Mouse (Mus musculus) MEL (cell line): ENCODE results near the gene Gm29776. TPM values are rescaled to one million over a fixed set of nuclear protein-coding genes. Genes with fewer than 3 reads are reported as not detected.

Experiments used
- DNase-seq: peaks from one replicate; pipeline ENCODE4 v3.0.0; 2011; ENCODE audit warnings: low read depth, low spot score
- H3K27ac ChIP-seq: 2 replicates; pipeline ENCODE4 v1.5.1; 2012; ENCODE audit warnings: low read depth, mild to moderate bottlenecking, control low read depth, low read length, moderate library complexity; ENCODE audit not compliant: control insufficient read depth
- H3K27me3 ChIP-seq, 2 experiments: fragments of 150-350 bp in 1 of 2; sonication (generic) in 1 of 2; 2 replicates each; pipeline ENCODE4 v1.6.1; 2012; ENCODE audit warnings: low read length in 2 of 2, mild to moderate bottlenecking in 2 of 2, improper control_type of control experiment in 1 of 2, moderate library complexity in 1 of 2; ENCODE audit not compliant: insufficient read depth in 2 of 2, control insufficient read depth in 1 of 2
- H3K36me3 ChIP-seq, 2 experiments: 2 replicates each; pipeline ENCODE4 v1.6.1; 2012 to 2014; ENCODE audit warnings: low read length in 2 of 2, improper control_type of control experiment in 1 of 2, inconsistent platforms in 1 of 2, mild to moderate bottlenecking in 1 of 2; ENCODE audit not compliant: insufficient read depth in 2 of 2, control insufficient read depth in 1 of 2
- H3K4me1 ChIP-seq, 2 experiments: fragments of 150-350 bp in 1 of 2; sonication (generic) in 1 of 2; 2 replicates each; pipeline ENCODE4 v1.6.1; 2012; ENCODE audit warnings: low read length in 2 of 2, improper control_type of control experiment in 1 of 2, mild to moderate bottlenecking in 1 of 2; ENCODE audit not compliant: insufficient read depth in 2 of 2, control insufficient read depth in 1 of 2
- H3K4me3 ChIP-seq, 2 experiments: fragments of 150-350 bp in 1 of 2; sonication (generic) in 1 of 2; 2 replicates each; pipeline ENCODE4 v1.5.1; 2012; ENCODE audit warnings: low read depth in 2 of 2, low read length in 2 of 2, mild to moderate bottlenecking in 2 of 2, moderate library complexity in 2 of 2, control low read depth in 1 of 2, improper control_type of control experiment in 1 of 2; ENCODE audit not compliant: control insufficient read depth in 1 of 2, insufficient read depth in 1 of 2
- H3K79me2 ChIP-seq: 2 replicates; pipeline ENCODE4 v1.6.1; 2012; ENCODE audit warnings: mild to moderate bottlenecking, low read length, moderate library complexity; ENCODE audit not compliant: control insufficient read depth, poor library complexity, insufficient read depth
- H3K9ac ChIP-seq: 2 replicates; pipeline ENCODE4 v1.6.1; 2012; ENCODE audit warnings: low read depth, mild to moderate bottlenecking, control low read depth, low read length, moderate library complexity; ENCODE audit not compliant: control insufficient read depth, poor library complexity, severe bottlenecking
- H3K9me3 ChIP-seq: fragments of 150-350 bp; sonication (generic); replicated peaks from 2 replicates; pipeline ENCODE4 v1.6.1; 2012; ENCODE audit warnings: mild to moderate bottlenecking, low read length, improper control_type of control experiment, moderate library complexity; ENCODE audit not compliant: insufficient read depth
- EP300 ChIP-seq, 2 experiments: IDR thresholded peaks; 2 replicates each; pipeline ENCODE4 v1.6.1; 2011; ENCODE audit warnings: improper control_type of control experiment in 2 of 2, low read length in 2 of 2, low read depth in 1 of 2, mild to moderate bottlenecking in 1 of 2
- ETS1 ChIP-seq: IDR thresholded peaks from 2 replicates; pipeline ENCODE4 v1.6.1; 2012; ENCODE audit warnings: low read depth, mild to moderate bottlenecking, inconsistent platforms, low read length, improper control_type of control experiment, moderate library complexity
- GATA1 ChIP-seq: IDR thresholded peaks from 2 replicates; pipeline ENCODE4 v1.6.1; 2011; ENCODE audit warnings: low read depth, low read length, improper control_type of control experiment
- JUND ChIP-seq: IDR thresholded peaks from 2 replicates; pipeline ENCODE4 v1.6.1; 2011; ENCODE audit warnings: low read depth, mild to moderate bottlenecking, improper control_type of control experiment, low read length
- KAT2A ChIP-seq: conservative IDR thresholded peaks from 2 replicates; pipeline ENCODE4 v1.6.1; 2012; ENCODE audit warnings: low read depth, low read length, improper control_type of control experiment, inconsistent platforms
- MAZ ChIP-seq: IDR thresholded peaks from 2 replicates; pipeline ENCODE4 v1.6.1; 2012; ENCODE audit warnings: low read depth, mild to moderate bottlenecking, inconsistent platforms, low read length, improper control_type of control experiment
- MXI1 ChIP-seq: IDR thresholded peaks from 2 replicates; pipeline ENCODE4 v1.6.1; 2011; ENCODE audit warnings: mild to moderate bottlenecking, low read depth, low read length, improper control_type of control experiment
- MYC ChIP-seq: IDR thresholded peaks from 2 replicates; pipeline ENCODE4 v1.6.1; 2011; ENCODE audit warnings: low read depth, mild to moderate bottlenecking, low read length, improper control_type of control experiment, moderate library complexity
- POLR2AphosphoS5 ChIP-seq: IDR thresholded peaks from 2 replicates; pipeline ENCODE4 v1.6.1; 2012; ENCODE audit warnings: low read depth, borderline replicate concordance, mild to moderate bottlenecking, inconsistent platforms, low read length, moderate library complexity, mixed read lengths
- RCOR1 ChIP-seq: IDR thresholded peaks from 2 replicates; pipeline ENCODE4 v1.6.1; 2012; ENCODE audit warnings: low read depth, mild to moderate bottlenecking, inconsistent platforms, low read length, improper control_type of control experiment
- SIN3A ChIP-seq: IDR thresholded peaks from 2 replicates; pipeline ENCODE4 v1.6.1; 2012; ENCODE audit warnings: low read length, improper control_type of control experiment, inconsistent platforms
- SMC3 ChIP-seq: IDR thresholded peaks from 2 replicates; pipeline ENCODE4 v1.6.1; 2011; ENCODE audit warnings: low read depth, low read length, improper control_type of control experiment
- TAL1 ChIP-seq: IDR thresholded peaks from 2 replicates; pipeline ENCODE4 v1.6.1; 2012; ENCODE audit warnings: mild to moderate bottlenecking, inconsistent platforms, low read length, moderate library complexity, mixed read lengths
- TBP ChIP-seq: IDR thresholded peaks from 2 replicates; pipeline ENCODE4 v1.8.0; 2011; ENCODE audit warnings: low read depth, low read length, improper control_type of control experiment
- TCF12 ChIP-seq: IDR thresholded peaks from 2 replicates; pipeline ENCODE4 v1.6.1; 2014; ENCODE audit warnings: low read depth, mild to moderate bottlenecking, inconsistent platforms, low read length, improper control_type of control experiment, moderate library complexity
- UBTF ChIP-seq: IDR thresholded peaks from 2 replicates; pipeline ENCODE4 v1.6.1; 2012; ENCODE audit warnings: low read depth, mild to moderate bottlenecking, inconsistent platforms, low read length, improper control_type of control experiment, moderate library complexity, borderline replicate concordance; ENCODE audit not compliant: insufficient read depth
- ZC3H11A ChIP-seq: IDR thresholded peaks from 2 replicates; pipeline ENCODE4 v1.6.1; 2012; ENCODE audit warnings: low read depth, mild to moderate bottlenecking, inconsistent platforms, low read length, improper control_type of control experiment
- polyA plus RNA-seq, 2 experiments: library from polyadenylated mRNA; stranded (reverse) in 1 of 2; unstranded in 1 of 2; fragments of >175 nt in 1 of 2; fragments of >200 nt in 1 of 2; gene quantifications; 2 replicates each; pipeline versions ENCODE4 v1.2.1 to v1.2.4; 2012; ENCODE audit warnings: low replicate concordance in 2 of 2, low read depth in 1 of 2; ENCODE audit not compliant: insufficient read length in 2 of 2, insufficient read depth in 1 of 2, missing spikeins in 1 of 2
- total RNA-seq: library from RNA; depleted of rRNA; stranded (reverse); fragments of 300-350 nt; gene quantifications from 2 replicates; pipeline ENCODE4 v1.2.3, GENCODE M21; 2012

Gm29776 gene
- total and polyA plus RNA-seq, 3 experiments = not detected

- peak; percentile 75 for TF ChIP-seq MYC
- TF ChIP-seq GATA1 = no peak
- TF ChIP-seq POLR2AphosphoS5 = no peak
These were observed 47.8 kb downstream of the Gm29776 start (continued) for GRCm38 (mm10) chr14:54650621-54651454.

DNA sequence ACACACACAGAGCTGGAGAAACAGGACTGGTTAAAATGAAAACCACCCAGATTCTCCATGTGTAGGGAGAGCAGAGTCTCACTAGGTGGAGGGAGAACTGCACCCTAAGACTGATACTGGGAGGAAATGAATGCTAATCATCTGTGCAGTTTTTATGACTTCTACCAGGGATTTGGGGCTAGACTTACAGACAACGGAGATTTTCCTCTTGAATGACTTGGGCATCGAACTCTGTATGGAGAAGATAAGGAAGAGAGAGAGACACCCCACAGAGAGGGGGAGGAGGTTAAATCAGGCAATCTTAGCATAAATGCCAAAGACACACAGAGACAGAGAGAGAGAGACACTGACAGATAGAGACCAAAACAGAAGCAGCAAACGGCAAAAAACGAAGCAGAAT is 50.7 kb downstream of the Gm29776 start:
- no peaks in the 10 kb centered on the region for H3K27me3 ChIP-seq
- H3K9me3 ChIP-seq = no peaks in the 10 kb centered on the region
- H3K36me3 ChIP-seq = peaks cover 12 to 28% of the 10 kb centered on the region in 2 experiments
- no peak overlapping the region for H3K9ac ChIP-seq
- peak; percentile 82 for DNase-seq
- peaks cover 18% of the 10 kb centered on the region; the same call in 1 of the 2 replicates for H3K79me2 ChIP-seq
- TF ChIP-seq GATA1 = peak; percentile 75
- TF ChIP-seq MAZ = 0 out of 2 replicates have a peak, but pooled peaks have one; percentile 23
- TF ChIP-seq RCOR1 = peak; percentile 97
- TF ChIP-seq TBP = no peak
- TF ChIP-seq ETS1 = peak; percentile 62; the same call in 1 of the 2 replicates
- no peak for TF ChIP-seq ZC3H11A
- TF ChIP-seq SMC3 = no peak
- peak; percentile 69; the same call in 1 of the 2 replicates for TF ChIP-seq SIN3A
- peak; percentile 66 for TF ChIP-seq TAL1
- TF ChIP-seq TCF12 = peak; percentile 80
- 0 out of 2 replicates have a peak, but pooled peaks have one; percentile 33 for TF ChIP-seq MXI1
- TF ChIP-seq UBTF = no peak
- TF ChIP-seq KAT2A = no peak
- peak; percentile 65 to 78 for TF ChIP-seq EP300 (IDR thresholded peaks at IDR 0.05; ENCODE audit: low read depth in 1 of 2, low read length in 2 of 2)
- no peak for TF ChIP-seq JUND
- peaks cover 2 to 23% of the 10 kb centered on the region in 2 experiments for H3K4me1 ChIP-seq
- no peak overlapping the region for H3K4me3 ChIP-seq
- H3K27ac ChIP-seq = no peak overlapping the region
